Mouse (Mus musculus) kidney, embryonic 16.5 days (tissue): Measurements from ENCODE around the gene 1700061G19Rik. TPM values are rescaled to one million over a fixed set of nuclear protein-coding genes. Genes with fewer than 3 reads are reported as not detected.
A peak's percentile ranks its signal among the peaks of the same experiment; 100 is the strongest.
"Not testable (repeated sequence)": the region's sequence is repeated elsewhere in the genome, so short reads cannot be mapped to it uniquely, and the experiment has no call there.

Experiments
- ATAC-seq: fragments of 200-750 bp; cut with Nextera tagmentation; 2 replicates; pipeline ENCODE4 v1.8.0; 2017; ENCODE audit warnings: moderate TSS enrichment; ENCODE audit not compliant: low FRiP score, low TSS enrichment
- H3K27ac ChIP-seq: fragments of 300-500 bp; sonication (generic); 2 replicates; pipeline ENCODE4 v1.5.1; 2014; ENCODE audit warnings: low read length
- H3K27me3 ChIP-seq: fragments of 300-500 bp; sonication (generic); 2 replicates; pipeline ENCODE4 v1.6.1; 2014; ENCODE audit warnings: low read length, control low read depth, mixed read lengths; ENCODE audit not compliant: insufficient read depth
- H3K36me3 ChIP-seq: fragments of 300-500 bp; sonication (generic); 2 replicates; pipeline ENCODE4 v1.6.1; 2014; ENCODE audit warnings: low read length, control low read depth, mixed read lengths; ENCODE audit not compliant: insufficient read depth
- H3K4me1 ChIP-seq: fragments of 300-500 bp; sonication (generic); 2 replicates; pipeline ENCODE4 v1.6.1; 2014; ENCODE audit warnings: low read length, control low read depth, mixed read lengths; ENCODE audit not compliant: insufficient read depth
- H3K4me2 ChIP-seq: fragments of 300-500 bp; sonication (generic); replicated peaks from 2 replicates; pipeline ENCODE4 v1.6.1; 2014; ENCODE audit warnings: low read depth, low read length
- H3K4me3 ChIP-seq: fragments of 300-500 bp; sonication (generic); 2 replicates; pipeline ENCODE4 v1.5.1; 2014; ENCODE audit warnings: mild to moderate bottlenecking, low read length
- H3K9ac ChIP-seq: fragments of 300-500 bp; sonication (generic); replicated peaks from 2 replicates; pipeline ENCODE4 v1.6.1; 2014; ENCODE audit warnings: low read length
- H3K9me3 ChIP-seq: fragments of 300-500 bp; sonication (generic); 2 replicates; pipeline ENCODE4 v1.6.1; 2016; ENCODE audit warnings: low read length, control low read depth
- WGBS: fragments of 180-500 bp; shearing (Covaris S2); extraction: QIAGEN DNeasy Blood & Tissue Kit; methylation state at CpG from one replicate; pipeline ENCODE4 v1.1.7; 2014; 5-methylcytosine and 5-hydroxymethylcytosine counted together
- polyA plus RNA-seq: library from polyadenylated mRNA; unstranded; fragments of >200 nt; fragmentation: Nextera tagmentation; extraction: Ambion mirVana; gene quantifications from 2 replicates; pipeline ENCODE4 v1.2.1, GENCODE M21; 2015

Gene 1700061G19Rik
- polyA plus RNA-seq, 1 experiment from 2014 or later = 0.24 TPM

DNA sequence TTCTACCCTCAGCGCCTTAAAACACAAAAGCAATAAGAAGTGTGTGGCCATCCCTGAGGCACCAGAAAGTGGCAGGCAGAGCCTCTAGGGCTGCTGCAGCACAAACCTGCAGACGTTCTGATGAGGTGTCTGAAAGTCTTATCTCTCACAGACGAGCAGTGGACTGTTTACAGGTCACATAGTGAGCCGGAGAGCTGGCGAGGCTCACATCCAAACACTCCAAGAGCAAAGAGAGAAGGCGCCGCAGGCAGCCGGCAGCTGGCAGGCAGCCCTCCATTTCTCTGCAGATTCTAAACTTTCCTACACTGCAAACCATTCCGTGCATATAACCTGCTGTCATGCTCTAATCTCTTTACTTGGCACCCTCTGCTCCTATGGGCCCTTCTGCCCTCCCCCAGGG is 32.6 kb downstream of the 1700061G19Rik start:
- Histone ChIP-seq H3K9me3 (no peaks in the 10 kb centered on the region), H3K4me3 (no peak overlapping the region), H3K36me3 (peaks cover 43% of the 10 kb centered on the region), H3K27ac (no peak overlapping the region), H3K4me2 (no peak overlapping the region), H3K4me1 (no peaks in the 10 kb centered on the region), H3K9ac (no peak overlapping the region), H3K27me3 (no peaks in the 10 kb centered on the region)
- ATAC-seq = no peak
- 79% methylated on average over 9 of the region's 9 CpGs for WGBS

DNA sequence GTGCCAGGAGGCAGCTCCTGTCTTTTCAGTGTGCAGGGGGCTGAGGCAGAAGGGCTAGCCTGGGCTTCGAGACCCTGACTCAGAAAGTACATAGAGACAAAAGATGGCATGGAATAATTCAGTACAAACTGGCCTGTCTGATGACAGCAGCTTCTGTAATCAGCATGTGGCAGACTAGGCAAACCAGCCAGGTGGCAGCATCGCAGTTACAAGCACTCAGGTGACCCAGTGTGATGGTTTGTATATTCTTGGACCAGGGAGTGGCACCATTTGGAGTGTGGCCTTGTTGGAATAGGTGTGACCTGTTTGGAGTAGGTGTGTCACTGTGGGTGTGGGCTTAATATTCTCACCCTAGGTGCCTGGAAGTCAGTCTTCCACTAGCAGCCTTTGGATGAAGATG is 34.5 kb downstream of the 1700061G19Rik start:
- H3K9ac ChIP-seq, ATAC-seq, H3K27ac ChIP-seq, H3K27me3 ChIP-seq, H3K4me1 ChIP-seq, H3K4me2 ChIP-seq, H3K4me3 ChIP-seq, H3K9me3 ChIP-seq: not testable (repeated sequence)
- WGBS = 94% methylated on average over 2 of the region's 2 CpGs
- H3K36me3 ChIP-seq = peaks cover 46% of the 10 kb centered on the region

DNA sequence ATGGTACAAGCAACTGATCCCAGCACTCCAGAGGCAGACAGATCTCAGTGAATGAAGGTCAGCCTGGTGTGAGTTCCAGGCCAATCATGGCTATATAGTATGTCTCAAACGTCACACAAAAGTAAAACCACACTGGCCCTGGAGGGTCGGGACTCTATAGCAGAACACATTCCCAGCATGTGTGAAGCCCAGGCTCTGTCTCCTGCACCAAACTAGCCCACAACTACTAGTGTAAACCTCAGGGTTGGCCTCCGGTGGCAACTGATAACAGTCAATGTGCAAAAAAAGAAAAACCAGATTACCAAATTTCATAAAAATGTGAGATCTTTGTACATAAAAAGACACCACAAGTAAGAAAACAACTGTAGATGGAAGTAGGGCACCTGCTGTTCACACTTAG is 37.7 kb downstream of the 1700061G19Rik start:
- H3K9me3 ChIP-seq = no peaks in the 10 kb centered on the region
- H3K27me3 ChIP-seq = no peaks in the 10 kb centered on the region
- no peak for ATAC-seq
- peaks cover 50% of the 10 kb centered on the region for H3K36me3 ChIP-seq
- H3K4me2 ChIP-seq = no peak overlapping the region
- no peak overlapping the region for H3K27ac ChIP-seq
- 87% methylated on average over 3 of the region's 3 CpGs for WGBS
- no peak overlapping the region for H3K4me3 ChIP-seq
- no peaks in the 10 kb centered on the region for H3K4me1 ChIP-seq
- H3K9ac ChIP-seq = no peak overlapping the region

DNA sequence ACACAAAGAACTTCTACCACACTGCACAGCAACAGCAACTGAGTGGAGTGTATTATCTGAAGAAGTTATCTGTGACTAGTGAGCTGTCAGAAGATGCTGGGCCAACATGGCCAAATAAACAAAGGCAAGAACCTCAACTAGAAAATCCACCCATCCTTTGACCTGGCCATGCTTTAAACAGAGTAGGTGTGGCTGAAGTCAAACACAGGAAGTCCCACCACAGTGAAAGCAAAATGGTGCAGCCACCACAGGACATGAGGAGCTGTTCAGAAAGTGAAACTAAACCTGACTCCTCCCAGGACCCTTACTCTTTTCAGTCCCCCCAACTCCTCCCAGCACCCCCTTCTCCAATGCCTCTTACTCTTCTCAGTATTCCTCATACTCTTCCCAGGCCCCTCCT is 38.2 kb downstream of the 1700061G19Rik start:
- no peak overlapping the region for H3K4me2 ChIP-seq
- no peaks in the 10 kb centered on the region for H3K9me3 ChIP-seq
- H3K27ac ChIP-seq = no peak overlapping the region
- H3K9ac ChIP-seq = no peak overlapping the region
- H3K4me3 ChIP-seq = no peak overlapping the region
- ATAC-seq = no peak
- no peaks in the 10 kb centered on the region for H3K27me3 ChIP-seq
- no peaks in the 10 kb centered on the region for H3K4me1 ChIP-seq
- peaks cover 48% of the 10 kb centered on the region for H3K36me3 ChIP-seq

DNA sequence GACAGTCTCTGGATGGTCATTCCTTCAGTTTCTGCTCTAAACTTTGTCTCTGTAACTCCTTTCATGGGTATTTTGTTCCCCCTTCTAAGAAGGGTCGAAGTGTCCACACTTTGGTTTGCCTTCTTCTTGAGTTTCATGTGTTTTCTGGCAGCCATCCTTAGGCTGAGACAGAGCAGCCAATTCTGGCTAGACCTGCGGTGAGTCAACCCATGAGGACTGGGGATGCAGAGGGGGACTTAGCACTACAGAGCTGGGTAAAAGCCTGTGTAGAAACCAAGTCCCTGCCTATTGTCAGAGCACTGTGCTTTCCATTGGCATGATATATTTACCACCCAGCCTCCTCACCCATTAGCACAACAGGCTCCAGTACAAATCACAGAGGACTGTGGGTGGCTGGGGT is 41.9 kb downstream of the 1700061G19Rik start:
- H3K9ac ChIP-seq = no peak overlapping the region
- ATAC-seq = no peak
- H3K4me3 ChIP-seq = no peak overlapping the region
- no peaks in the 10 kb centered on the region for H3K4me1 ChIP-seq
- WGBS = 91% methylated on average over 2 of the region's 2 CpGs
- H3K27me3 ChIP-seq = no peaks in the 10 kb centered on the region
- H3K27ac ChIP-seq = no peak overlapping the region
- peaks cover 49% of the 10 kb centered on the region for H3K36me3 ChIP-seq
- no peaks in the 10 kb centered on the region for H3K9me3 ChIP-seq
- H3K4me2 ChIP-seq = no peak overlapping the region

DNA sequence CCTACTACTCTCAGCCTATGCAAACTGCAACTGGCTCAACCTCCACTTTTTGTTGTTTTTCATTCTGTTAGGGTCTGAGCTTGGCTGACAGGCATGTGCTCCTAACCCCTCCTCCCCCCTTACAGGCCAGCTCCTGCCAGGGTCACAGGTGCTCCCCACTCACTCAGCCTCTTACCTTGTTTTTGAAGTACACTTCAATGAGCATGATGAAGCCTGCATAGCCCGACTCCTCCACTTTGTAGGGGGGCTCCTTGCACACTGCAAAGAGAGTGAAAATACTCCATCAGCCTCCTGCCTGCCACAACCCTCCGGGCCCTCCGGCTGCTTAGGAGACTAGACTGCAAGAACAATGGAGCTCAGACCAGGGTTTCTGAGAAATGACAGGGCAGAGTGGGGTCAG is 44.4 kb downstream of the 1700061G19Rik start:
- Histone ChIP-seq H3K4me1 (no peaks in the 10 kb centered on the region), H3K36me3 (peaks cover 48% of the 10 kb centered on the region), H3K9me3 (no peaks in the 10 kb centered on the region), H3K27me3 (no peaks in the 10 kb centered on the region), H3K4me2 (no peak overlapping the region), H3K27ac (no peak overlapping the region), H3K9ac (no peak overlapping the region), H3K4me3 (no peak overlapping the region)
- ATAC-seq = no peak
- 70% methylated on average over 3 of the region's 3 CpGs for WGBS

DNA sequence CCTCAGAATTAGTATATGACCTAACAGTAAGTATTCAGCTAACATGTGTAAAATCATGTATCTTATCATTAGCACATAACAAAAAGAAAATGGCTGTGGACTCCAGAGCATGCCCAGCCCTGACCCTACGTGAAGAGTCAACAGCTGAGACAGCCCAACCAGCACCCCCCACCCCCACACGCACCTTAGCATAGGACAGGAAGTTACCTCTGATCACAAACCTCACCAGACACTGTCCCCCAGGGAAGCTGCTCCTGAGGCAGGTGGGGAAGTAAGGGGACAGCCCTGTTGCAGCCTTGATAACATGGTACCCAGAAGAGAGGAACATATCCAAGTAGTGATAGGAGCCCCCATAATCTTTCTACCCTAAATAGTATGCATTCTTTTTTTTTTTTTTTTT is 50.7 kb downstream of the 1700061G19Rik start:
- no peak overlapping the region for H3K9ac ChIP-seq
- H3K27ac ChIP-seq = no peak overlapping the region
- H3K9me3 ChIP-seq = no peaks in the 10 kb centered on the region
- no peaks in the 10 kb centered on the region for H3K4me1 ChIP-seq
- H3K4me2 ChIP-seq = no peak overlapping the region
- 95% methylated on average over 2 of the region's 2 CpGs for WGBS
- no peak overlapping the region for H3K4me3 ChIP-seq
- H3K36me3 ChIP-seq = peaks cover 25% of the 10 kb centered on the region
- H3K27me3 ChIP-seq = no peaks in the 10 kb centered on the region
- ATAC-seq = no peak

DNA sequence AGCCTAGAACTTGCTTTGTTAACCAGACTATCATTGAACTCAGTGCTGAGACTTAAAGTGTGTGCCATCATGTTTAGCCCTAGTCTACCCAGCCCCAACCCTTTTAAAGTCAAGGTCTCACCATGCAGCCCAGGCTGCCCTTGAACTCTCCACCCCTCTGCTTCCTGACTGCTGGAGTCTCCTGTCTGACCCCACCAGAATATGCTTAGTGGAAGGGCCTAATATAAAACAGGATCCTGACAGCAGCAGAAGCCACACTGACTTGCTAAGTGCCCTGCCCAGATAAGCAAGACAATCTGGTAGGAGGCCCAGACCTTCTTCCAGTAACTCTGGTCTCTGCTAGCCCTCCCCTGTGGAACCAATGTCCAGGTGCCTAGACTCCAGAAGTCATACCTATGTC is 53.8 kb downstream of the 1700061G19Rik start:
- Histone ChIP-seq H3K4me3 (no peak overlapping the region), H3K9ac (no peak overlapping the region), H3K36me3 (peaks cover 13% of the 10 kb centered on the region), H3K4me2 (no peak overlapping the region), H3K27me3 (no peaks in the 10 kb centered on the region), H3K4me1 (peaks cover 17% of the 10 kb centered on the region), H3K9me3 (no peaks in the 10 kb centered on the region), H3K27ac (no peak overlapping the region)
- no peak for ATAC-seq

DNA sequence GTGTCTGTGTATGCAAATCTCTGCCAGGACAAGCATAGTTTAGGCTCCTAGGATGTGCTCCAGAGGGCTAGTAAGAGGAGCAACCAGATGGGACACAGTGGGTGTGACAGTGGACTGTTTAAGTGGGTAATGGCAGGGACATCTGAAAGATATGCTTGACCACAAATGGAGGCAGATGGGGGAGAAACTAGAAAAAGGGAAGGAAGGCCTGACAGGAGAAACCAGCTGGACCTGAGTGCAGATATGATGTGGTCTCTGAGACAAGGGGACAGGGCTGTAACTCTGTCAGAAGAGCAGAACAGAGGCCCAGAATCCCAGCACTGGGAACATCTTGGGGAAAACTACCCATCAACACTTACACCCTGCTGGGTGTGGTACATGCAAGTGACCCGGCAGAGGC is 54.3 kb downstream of the 1700061G19Rik start:
- no peaks in the 10 kb centered on the region for H3K9me3 ChIP-seq
- no peak overlapping the region for H3K9ac ChIP-seq
- H3K27me3 ChIP-seq = no peaks in the 10 kb centered on the region
- no peak for ATAC-seq
- 90% methylated on average over 1 of the region's 1 CpGs for WGBS
- no peak overlapping the region for H3K27ac ChIP-seq
- peaks cover 21% of the 10 kb centered on the region for H3K4me1 ChIP-seq
- peaks cover 13% of the 10 kb centered on the region for H3K36me3 ChIP-seq
- no peak overlapping the region for H3K4me3 ChIP-seq
- H3K4me2 ChIP-seq = no peak overlapping the region

DNA sequence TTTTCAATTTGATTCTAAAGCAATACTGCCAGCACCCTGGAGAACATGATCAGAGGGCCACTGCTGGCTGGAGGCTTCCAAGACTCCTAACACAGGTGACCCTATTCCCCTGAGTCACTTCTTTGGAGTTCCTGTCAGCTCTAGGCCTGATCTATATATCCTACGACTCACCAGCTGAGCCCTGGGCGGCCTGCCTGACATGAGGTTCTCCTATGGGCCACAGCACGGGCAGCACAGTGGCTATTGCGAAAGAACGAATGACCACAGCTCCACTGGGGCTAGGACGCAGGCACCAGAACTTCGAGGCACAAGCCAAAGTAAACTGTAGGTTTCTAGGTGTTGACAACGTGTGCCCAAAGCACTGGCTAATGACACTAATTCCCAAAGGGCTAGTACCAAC is 54.7 kb downstream of the 1700061G19Rik start:
- Histone ChIP-seq H3K9ac (no peak overlapping the region), H3K4me1 (peaks cover 22% of the 10 kb centered on the region), H3K36me3 (peaks cover 9% of the 10 kb centered on the region), H3K4me3 (no peak overlapping the region), H3K4me2 (no peak overlapping the region), H3K27me3 (no peaks in the 10 kb centered on the region), H3K27ac (no peak overlapping the region), H3K9me3 (no peaks in the 10 kb centered on the region)
- WGBS = 79% methylated on average over 8 of the region's 8 CpGs
- no peak for ATAC-seq

DNA sequence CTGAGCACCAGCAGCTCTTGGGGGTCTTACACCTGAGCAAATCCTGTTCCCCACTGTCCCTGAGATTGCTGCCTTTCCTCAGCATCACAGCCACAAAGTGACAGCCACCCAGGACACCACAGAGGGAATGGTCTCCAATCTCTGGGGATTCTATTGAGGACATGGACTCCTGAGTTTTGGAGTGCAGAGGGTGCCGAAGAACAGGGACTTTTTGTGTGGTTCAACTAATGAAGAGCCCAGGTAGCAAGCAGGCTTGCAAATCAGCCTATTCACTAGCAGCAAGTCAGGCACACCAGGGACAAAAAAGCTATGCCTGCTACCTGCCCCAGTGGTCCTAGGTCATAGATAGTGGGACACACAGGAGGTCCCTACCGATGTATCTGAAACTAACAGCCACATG is 58.1 kb downstream of the 1700061G19Rik start:
- H3K9me3 ChIP-seq = no peaks in the 10 kb centered on the region
- WGBS = 96% methylated on average over 2 of the region's 2 CpGs
- H3K36me3 ChIP-seq = no peaks in the 10 kb centered on the region
- H3K4me3 ChIP-seq = no peak overlapping the region
- H3K27me3 ChIP-seq = no peaks in the 10 kb centered on the region
- peak overlapping the region; percentile 19; the same call in 1 of the 2 replicates for H3K9ac ChIP-seq
- no peak overlapping the region for H3K27ac ChIP-seq
- H3K4me2 ChIP-seq = peak overlapping the region; percentile 81; the same call in 1 of the 2 replicates
- no peak for ATAC-seq
- H3K4me1 ChIP-seq = peaks cover 22% of the 10 kb centered on the region
